Mouse (Mus musculus) heart, adult 9 months (tissue): Measurements from ENCODE around the gene Pnpla5.
"Not testable (repeated sequence)": the region's sequence is repeated elsewhere in the genome, so short reads cannot be mapped to it uniquely, and the experiment has no call there.

Experiments used
- DNase-seq, 2 experiments: peaks; one replicate each; pipeline ENCODE4 v3.0.0; 2022; ENCODE audit warnings: low spot score in 2 of 2

The Pnpla5 gene

GRCm38 (mm10) chr15:84123075-84123474, at the start of gene Pnpla5:
TSS of gene Pnpla5 (minus strand) at chr15:84123175.
- DNase-seq: no peak

- DNase-seq: no peak
These were observed 48.2 kb upstream of the Pnpla5 start for GRCm38 (mm10) chr15:84171166-84171565.

GRCm38 (mm10) chr15:84169511-84169910, 46.5 kb upstream of the Pnpla5 start:
- DNase-seq: no peak

- DNase-seq: peak; percentile 11 to 13
These were observed 45.5 kb upstream of the Pnpla5 start for GRCm38 (mm10) chr15:84168170-84169161.

- peak; percentile 92 to 96 for DNase-seq
These were observed 44.6 kb upstream of the Pnpla5 start, which contains the start of gene Pnpla3 for GRCm38 (mm10) chr15:84167600-84167999. TSS of gene Pnpla3 (plus strand) at chr15:84167837.

GRCm38 (mm10) chr15:84166818-84167217, 43.8 kb upstream of the Pnpla5 start:
- no peak for DNase-seq

GRCm38 (mm10) chr15:84161871-84162270, 38.9 kb upstream of the Pnpla5 start:
- no peak for DNase-seq

- DNase-seq: not testable (repeated sequence)
These were observed 34.6 kb upstream of the Pnpla5 start for GRCm38 (mm10) chr15:84157530-84157929.

- DNase-seq: no peak
These were observed 33.2 kb upstream of the Pnpla5 start for GRCm38 (mm10) chr15:84156158-84156557.

- DNase-seq: no peak
These were observed 18.0 kb upstream of the Pnpla5 start for GRCm38 (mm10) chr15:84140929-84141328.

- DNase-seq: no peak
These were observed 17.1 kb upstream of the Pnpla5 start for GRCm38 (mm10) chr15:84140109-84140508.

- DNase-seq: no peak
These were observed 16.6 kb upstream of the Pnpla5 start for GRCm38 (mm10) chr15:84139592-84140005.

- DNase-seq: no peak
These were observed 13.8 kb upstream of the Pnpla5 start for GRCm38 (mm10) chr15:84136473-84137415.

GRCm38 (mm10) chr15:84135472-84135871, 12.5 kb upstream of the Pnpla5 start:
- no peak for DNase-seq

GRCm38 (mm10) chr15:84133440-84133839, 10.5 kb upstream of the Pnpla5 start:
- DNase-seq: peak; percentile 76 to 82

- peak; percentile 79 to 81 for DNase-seq
These were observed 9.0 kb upstream of the Pnpla5 start for GRCm38 (mm10) chr15:84131971-84132370.

- DNase-seq: peak; percentile 79 to 83
These were observed 8.3 kb upstream of the Pnpla5 start for GRCm38 (mm10) chr15:84131096-84131786.

- DNase-seq: no peak
These were observed 3.9 kb upstream of the Pnpla5 start for GRCm38 (mm10) chr15:84126871-84127270.

- no peak for DNase-seq
These were observed 3.5 kb upstream of the Pnpla5 start for GRCm38 (mm10) chr15:84126447-84126846.

GRCm38 (mm10) chr15:84124086-84124485, 1.1 kb upstream of the Pnpla5 start:
- no peak for DNase-seq

GRCm38 (mm10) chr15:84121036-84121435, 1.9 kb downstream of the Pnpla5 start:
- DNase-seq: no peak
